Mouse (Mus musculus): Measurements from ENCODE around the gene Olfr530.

Gene Olfr530

DNA sequence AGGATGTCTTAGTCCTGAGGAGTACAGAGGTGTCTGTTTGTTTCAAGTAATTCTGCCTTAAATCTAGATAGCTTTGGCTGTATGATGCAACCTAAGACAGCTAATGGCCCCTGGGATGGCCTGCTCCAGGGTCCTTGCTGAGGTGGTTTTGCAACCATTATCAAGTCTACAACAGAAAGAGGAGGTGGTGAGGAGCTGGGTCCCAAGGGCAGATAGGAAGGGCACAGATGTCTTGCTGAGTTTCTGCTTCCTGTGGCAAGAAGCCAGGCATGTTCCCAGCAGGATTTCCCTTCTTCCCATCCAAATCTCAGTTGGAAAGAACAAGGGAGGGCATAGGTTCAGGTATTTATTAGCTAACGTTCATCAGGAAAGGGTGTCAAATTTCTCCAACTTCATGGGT lies at the start of gene Olfr530:
TSS of gene Olfr530 (minus strand) at position 101 of the 400 bp plus-strand sequence.
- DNase-seq = no peak

DNA sequence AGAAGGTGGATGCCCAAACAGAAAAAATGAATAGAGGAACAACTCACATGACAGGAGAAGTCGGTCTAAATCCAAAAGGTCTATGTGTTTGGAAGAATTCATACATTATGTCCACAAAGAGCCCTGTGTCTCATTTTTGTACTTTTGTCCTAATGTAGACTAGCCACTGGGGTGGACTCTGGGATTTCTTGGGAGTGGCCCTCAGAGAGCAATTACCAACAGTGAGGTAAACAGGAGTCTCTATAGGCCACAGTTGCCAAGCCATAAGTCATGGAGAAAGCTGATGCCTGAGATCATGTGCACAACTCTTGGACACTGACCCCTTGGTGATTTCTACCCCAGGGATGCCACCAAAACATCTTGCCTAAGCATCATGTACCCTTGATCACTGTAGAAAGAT lies 45.4 kb upstream of the Olfr530 start, which contains the start of gene Olfr532:
TSS of gene Olfr532 (minus strand) at position 101 of the 400 bp plus-strand sequence.
- DNase-seq = no peak

DNA sequence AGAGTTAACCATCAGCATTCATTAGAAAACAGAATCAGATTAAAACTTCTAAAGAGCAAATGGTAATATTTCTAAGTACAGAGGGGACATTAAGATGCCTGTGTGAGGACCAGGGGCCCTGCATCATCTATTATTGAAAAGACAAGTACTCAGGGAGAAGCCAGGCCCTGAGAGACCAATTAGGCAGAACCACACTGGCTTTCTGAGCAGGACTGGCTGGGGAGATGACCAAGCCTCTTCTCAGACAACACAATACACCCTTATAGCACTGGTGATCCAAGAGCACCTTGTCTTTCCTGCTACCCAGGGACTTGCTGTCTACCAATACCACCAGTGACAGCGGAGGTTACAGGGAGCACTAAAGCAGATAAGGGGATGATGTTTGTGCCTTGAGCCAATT lies 26.7 kb upstream of the Olfr530 start, which contains the start of gene Olfr531:
TSS of gene Olfr531 (minus strand) at position 101 of the 400 bp plus-strand sequence.
- DNase-seq = no peak

DNA sequence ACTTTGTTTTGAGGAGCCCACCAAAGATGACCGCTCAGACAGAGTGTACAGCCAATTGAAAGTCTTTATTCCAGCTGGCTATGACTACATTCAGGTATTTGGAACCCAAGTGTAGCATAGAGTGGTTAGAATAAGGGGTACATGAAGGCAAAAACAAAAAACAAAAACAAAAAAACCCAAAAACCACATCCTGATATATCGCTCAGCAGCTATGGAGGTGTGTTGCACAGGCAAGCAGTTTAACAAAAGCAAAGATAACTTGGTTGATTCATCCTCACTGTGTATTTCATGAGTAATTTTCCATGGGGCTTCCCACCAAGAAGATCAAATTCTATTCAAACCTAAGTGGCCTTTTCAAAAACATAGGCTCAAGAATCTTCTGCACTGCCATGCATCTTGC lies 780 bp upstream of the Olfr530 start:
- no peak for DNase-seq

DNA sequence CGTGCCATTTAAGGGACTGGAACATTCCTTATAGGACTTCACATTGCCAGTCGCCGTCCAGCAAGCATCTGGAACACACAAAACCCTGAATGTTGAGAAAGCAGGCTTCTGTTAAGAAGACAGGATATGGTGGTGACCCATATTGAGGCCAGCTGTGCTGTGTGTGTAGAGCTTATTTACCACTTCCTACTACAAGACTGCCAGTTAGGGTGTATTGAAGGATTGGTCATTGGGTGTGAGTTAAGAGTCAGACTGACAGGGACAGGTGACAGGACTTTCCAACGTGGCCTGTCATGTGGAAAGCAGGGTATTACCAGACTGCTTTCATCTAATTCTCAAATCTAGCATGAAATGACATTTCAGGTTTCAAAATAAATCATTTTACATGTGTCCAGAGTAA lies 1.8 kb downstream of the Olfr530 start:
- no peak for DNase-seq

DNA sequence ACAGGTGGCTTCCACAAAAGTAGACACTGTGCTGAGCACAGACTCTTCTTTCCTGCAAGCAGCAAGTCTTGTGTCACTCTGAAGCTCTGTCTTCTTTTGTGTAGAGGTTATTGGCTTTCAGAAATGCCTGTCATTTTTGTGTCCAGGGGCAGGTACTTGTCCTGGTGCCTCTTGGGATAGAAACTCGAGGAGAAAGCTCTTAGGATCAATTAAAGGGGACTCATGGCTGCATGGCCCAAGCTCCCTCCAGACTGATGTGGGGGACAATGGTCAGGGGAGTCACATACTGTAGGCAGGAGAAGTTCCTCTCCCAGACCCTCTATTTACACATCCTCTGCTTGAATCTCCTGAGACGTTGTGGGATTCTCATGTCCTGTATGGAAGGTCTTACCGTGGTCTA lies 14.6 kb downstream of the Olfr530 start, which contains the start of gene Olfr60:
TSS of gene Olfr60 (minus strand) at position 101 of the 400 bp plus-strand sequence.
- DNase-seq = no peak

DNA sequence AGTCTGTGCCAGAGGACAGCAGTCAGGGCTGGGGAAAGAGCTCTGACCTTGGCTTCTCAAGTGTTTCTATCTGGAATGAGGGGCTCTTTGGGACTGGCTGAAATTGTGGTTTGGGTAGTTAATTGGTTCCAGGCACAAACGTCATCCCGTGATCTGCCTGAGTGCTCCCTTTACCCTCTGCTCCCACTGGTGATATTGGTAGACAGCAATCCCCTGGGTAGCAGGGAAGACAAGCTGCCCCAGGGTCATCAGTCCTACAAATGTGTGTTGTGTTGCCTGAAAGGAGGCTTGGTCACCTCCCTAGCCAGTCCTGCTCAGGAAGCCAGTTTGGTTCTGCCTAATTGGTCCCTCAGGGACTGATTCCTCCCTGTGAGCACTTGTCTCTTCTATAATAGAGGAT lies 42.4 kb downstream of the Olfr530 start, which contains the start of gene Olfr527:
TSS of gene Olfr527 (plus strand) at position 301 of the 400 bp plus-strand sequence.
- no peak for DNase-seq

DNA sequence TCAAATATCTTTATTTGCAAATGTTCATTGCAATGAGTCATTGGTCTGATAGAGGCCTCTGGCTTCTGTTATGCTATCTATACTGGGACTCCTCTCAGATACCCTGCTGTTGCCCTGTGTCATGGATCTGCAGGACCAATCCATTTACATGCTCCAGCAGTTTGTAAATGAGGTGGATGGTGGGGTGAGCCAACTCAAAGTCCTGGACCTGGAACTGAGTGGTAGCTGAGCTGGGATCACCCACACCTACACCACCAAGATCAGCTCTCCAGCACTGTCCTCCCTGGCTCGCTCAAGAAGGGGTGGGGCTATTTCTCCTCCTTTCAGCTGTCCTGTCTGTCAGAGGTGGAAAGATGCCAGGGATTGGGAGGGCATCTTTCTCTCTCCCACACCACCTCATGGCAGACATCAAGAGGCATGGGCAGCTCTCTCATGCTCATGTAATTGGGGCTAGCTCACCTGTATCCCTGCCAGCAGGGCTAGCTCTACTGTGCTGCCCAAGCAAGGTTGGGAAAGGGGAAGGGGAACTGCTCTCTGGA lies 46.3 kb downstream of the Olfr530 start:
- DNase-seq = no peak
